Mouse (Mus musculus) intestine, embryonic 14.5 days (tissue): ENCODE measurements at regions not wholly inside any gene's neighbourhood (a gene's known extent, or its start where the extent isn't known, plus 50 kb on each side); places are given as distances from the start of the nearest gene placed in this dataset.
"Not testable (repeated sequence)": the region's sequence is repeated elsewhere in the genome, so short reads cannot be mapped to it uniquely, and the experiment has no call there.

Source experiments
- ATAC-seq: fragments of 200-750 bp; cut with Nextera tagmentation; replicated peaks from 2 replicates; pipeline ENCODE4 v1.8.0; 2017; ENCODE audit warnings: low read depth, moderate number of reproducible peaks, moderate TSS enrichment, moderate library complexity; ENCODE audit not compliant: low FRiP score, low TSS enrichment
- DNase-seq: peaks from one replicate; pipeline ENCODE4 v3.0.0-alpha.2; 2018; ENCODE audit warnings: low spot score
- H3K27ac ChIP-seq: fragments of 300-500 bp; sonication (generic); 2 replicates; pipeline ENCODE4 v1.5.1; 2014; ENCODE audit warnings: low read depth, mild to moderate bottlenecking, control low read depth
- H3K27me3 ChIP-seq: fragments of 300-500 bp; sonication (generic); replicated peaks from 2 replicates; pipeline ENCODE4 v1.6.1; 2014; ENCODE audit warnings: low read length, control low read depth; ENCODE audit not compliant: control insufficient read depth, insufficient read depth
- H3K36me3 ChIP-seq: fragments of 300-500 bp; sonication (generic); 2 replicates; pipeline ENCODE4 v1.6.1; 2014; ENCODE audit warnings: low read length, control low read depth; ENCODE audit not compliant: control insufficient read depth, insufficient read depth
- H3K4me1 ChIP-seq: fragments of 300-500 bp; sonication (generic); replicated peaks from 2 replicates; pipeline ENCODE4 v1.6.1; 2014; ENCODE audit warnings: low read length, control low read depth, mixed read lengths; ENCODE audit not compliant: control insufficient read depth, insufficient read depth
- H3K4me2 ChIP-seq: fragments of 300-500 bp; sonication (generic); 2 replicates; pipeline ENCODE4 v1.6.1; 2014; ENCODE audit warnings: low read length
- H3K4me3 ChIP-seq: fragments of 300-500 bp; sonication (generic); 2 replicates; pipeline ENCODE4 v1.5.1; 2014; ENCODE audit warnings: low read depth, low read length, control low read depth, mixed read lengths
- H3K9ac ChIP-seq: fragments of 300-500 bp; sonication (generic); 2 replicates; pipeline ENCODE4 v1.6.1; 2014; ENCODE audit warnings: mild to moderate bottlenecking, low read length
- H3K9me3 ChIP-seq: fragments of 300-500 bp; sonication (generic); 2 replicates; pipeline ENCODE4 v1.6.1; 2016; ENCODE audit warnings: low read length, control low read depth; ENCODE audit not compliant: control insufficient read depth
- WGBS: fragments of 180-500 bp; shearing (Covaris S2); extraction: QIAGEN DNeasy Blood & Tissue Kit; methylation state at CpG from one replicate; pipeline ENCODE4 v1.1.7; 2014; 5-methylcytosine and 5-hydroxymethylcytosine counted together

DNA sequence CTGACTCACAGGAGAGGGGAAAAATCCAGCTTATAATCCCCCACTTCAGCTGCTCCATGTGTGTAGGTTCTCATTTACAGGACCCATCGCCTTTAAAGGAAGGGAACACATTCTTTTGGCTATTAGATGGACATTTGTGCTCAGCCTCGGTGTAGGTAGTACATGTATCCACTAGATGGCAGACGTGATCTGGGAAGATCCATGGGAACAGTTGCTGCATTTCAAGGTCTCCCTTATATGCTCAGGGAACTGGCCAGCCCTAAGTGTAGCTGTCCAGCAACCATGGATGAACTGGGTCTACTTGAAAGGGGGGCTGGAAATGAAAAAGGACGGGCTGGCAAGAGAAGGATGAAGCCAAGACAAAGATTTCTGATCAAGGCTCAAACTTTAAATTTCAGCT is 124.0 kb downstream of the Akain1 start:
- DNase-seq (peak; percentile 65), ATAC-seq (no peak; the same call in 1 of the 2 replicates)
- H3K27me3 ChIP-seq, result 0 out of 2 replicates have a peak, but pooled peaks cover 2% of the 10 kb centered on the region
- 13% methylated on average over 4 of the region's 4 CpGs for WGBS
- no peak overlapping the region for H3K27ac ChIP-seq
- H3K9ac ChIP-seq, result no peak overlapping the region
- no peak overlapping the region for H3K4me2 ChIP-seq
- peaks cover 5% of the 10 kb centered on the region; the same call in 1 of the 2 replicates for H3K4me1 ChIP-seq
- no peak overlapping the region for H3K4me3 ChIP-seq
- no peaks in the 10 kb centered on the region for H3K9me3 ChIP-seq
- H3K36me3 ChIP-seq, result no peaks in the 10 kb centered on the region

DNA sequence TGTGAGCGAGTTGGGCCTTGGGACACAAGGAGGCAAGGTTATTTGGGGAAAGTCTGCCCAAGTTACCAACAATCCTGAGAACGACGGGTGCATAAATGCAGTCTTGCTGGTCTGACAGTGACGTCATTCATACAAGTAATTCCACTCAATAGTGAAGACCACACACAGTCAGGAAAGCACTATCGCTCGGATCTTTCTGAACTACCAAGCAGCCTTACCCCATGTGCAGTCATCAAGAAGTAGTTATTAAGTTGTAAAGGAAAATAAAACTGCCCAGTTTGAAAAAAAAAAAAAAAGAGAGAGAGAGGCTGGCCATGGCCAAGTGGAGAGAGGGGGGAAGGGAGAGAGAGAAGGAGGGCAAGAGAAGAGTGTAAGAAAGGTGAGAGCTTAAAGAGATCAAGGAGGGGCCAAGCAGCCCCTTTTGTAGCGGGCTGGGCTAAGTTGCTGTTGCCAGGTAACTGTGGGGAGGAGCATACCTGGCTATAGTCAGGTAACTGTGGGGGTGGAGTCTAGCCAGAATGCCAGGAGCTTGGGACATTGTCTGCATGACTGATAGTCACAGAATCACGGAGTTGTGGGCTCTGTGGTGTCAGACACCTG is 132.0 kb downstream of the Akain1 start:
- not testable (repeated sequence) for H3K4me3 ChIP-seq, H3K27ac ChIP-seq, H3K9me3 ChIP-seq, H3K27me3 ChIP-seq, H3K4me1 ChIP-seq, DNase-seq, H3K36me3 ChIP-seq, H3K9ac ChIP-seq, H3K4me2 ChIP-seq
- peak; percentile 73 for ATAC-seq
- 52% methylated on average over 8 of the region's 8 CpGs for WGBS

DNA sequence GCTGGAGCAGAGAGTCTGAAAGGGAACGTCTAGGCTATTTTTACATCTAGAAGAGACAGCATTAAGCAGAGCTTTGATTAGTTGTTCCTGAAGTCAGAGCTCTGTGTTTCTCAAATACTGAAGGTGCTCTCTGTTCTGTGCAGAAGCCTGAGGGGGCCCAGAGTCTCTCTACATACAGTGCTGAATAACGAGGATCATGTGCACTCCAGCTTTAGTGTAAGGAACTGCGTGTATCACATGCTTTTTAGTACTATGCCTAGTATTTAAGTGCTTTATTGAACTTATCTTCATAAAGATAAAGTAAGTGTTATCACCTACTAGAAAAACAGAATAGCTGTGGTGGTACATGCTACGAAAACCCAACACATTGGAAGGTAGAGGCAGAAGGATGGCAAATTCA is 151.4 kb downstream of the Akain1 start:
- no peak overlapping the region for H3K4me2 ChIP-seq
- no peak overlapping the region for H3K27ac ChIP-seq
- no peaks in the 10 kb centered on the region for H3K27me3 ChIP-seq
- H3K9me3 ChIP-seq, result no peaks in the 10 kb centered on the region
- ATAC-seq, result no peak
- no peak for DNase-seq
- no peak overlapping the region for H3K4me3 ChIP-seq
- 52% methylated on average over 4 of the region's 4 CpGs for WGBS
- no peak overlapping the region for H3K9ac ChIP-seq
- no peaks in the 10 kb centered on the region for H3K36me3 ChIP-seq
- H3K4me1 ChIP-seq, result no peaks in the 10 kb centered on the region

DNA sequence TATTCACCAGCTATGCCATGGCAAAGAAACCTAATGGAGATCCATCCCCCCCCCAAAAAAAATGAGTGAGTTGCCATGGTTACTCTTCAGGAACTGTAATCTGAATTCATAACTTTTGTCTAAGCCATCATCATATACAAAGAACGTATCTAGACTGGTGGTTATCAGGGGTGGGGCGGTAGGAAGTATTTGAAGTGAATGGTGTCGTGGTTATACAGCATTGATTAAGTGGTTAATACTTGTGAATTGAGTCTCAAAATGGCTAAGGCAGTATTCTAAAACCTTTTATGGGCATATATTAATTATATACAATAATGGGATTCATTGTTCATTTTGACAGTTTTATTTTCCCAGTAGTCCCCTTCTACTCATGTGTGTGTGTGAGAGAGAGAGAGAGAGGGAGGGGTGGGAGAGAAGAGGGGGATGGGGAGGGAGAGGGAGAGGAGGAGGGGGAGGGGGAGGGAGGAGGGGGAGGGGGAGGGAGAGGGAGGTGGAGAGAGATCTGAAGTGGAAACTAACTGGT is 158.7 kb downstream of the Akain1 start:
- ATAC-seq (no peak), DNase-seq (no peak)
- Histone ChIP-seq H3K27me3 (no peaks in the 10 kb centered on the region), H3K9me3 (no peaks in the 10 kb centered on the region), H3K4me1 (peaks cover 4% of the 10 kb centered on the region; the same call in 1 of the 2 replicates), H3K27ac (no peak overlapping the region), H3K9ac (no peak overlapping the region), H3K4me3 (no peak overlapping the region), H3K36me3 (no peaks in the 10 kb centered on the region), H3K4me2 (no peak overlapping the region)
- 66% methylated on average over 3 of the region's 3 CpGs for WGBS

DNA sequence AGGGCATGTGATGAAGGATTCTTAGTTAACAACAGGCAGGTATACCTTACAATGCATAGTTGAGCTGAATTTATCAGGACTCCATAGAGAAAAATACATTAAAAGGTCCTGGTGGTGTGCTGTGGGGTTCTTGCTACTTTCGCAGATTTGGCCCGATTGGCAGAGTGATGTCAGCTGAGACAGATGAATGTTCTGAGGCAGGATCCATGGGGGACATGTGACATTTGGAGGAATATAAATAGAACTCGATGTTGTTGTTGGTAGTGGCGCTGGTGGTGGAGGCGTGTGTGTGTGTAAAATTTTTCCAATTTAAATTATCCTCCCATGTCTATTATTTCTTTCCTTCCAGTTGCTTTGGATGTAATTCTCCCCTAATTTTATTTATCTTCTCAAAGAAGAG is 159.3 kb downstream of the Akain1 start:
- no peak for ATAC-seq
- H3K27me3 ChIP-seq, result no peaks in the 10 kb centered on the region
- peaks cover 4% of the 10 kb centered on the region; the same call in 1 of the 2 replicates for H3K4me1 ChIP-seq
- H3K36me3 ChIP-seq, result no peaks in the 10 kb centered on the region
- no peak overlapping the region for H3K27ac ChIP-seq
- no peaks in the 10 kb centered on the region for H3K9me3 ChIP-seq
- WGBS, result 91% methylated on average over 5 of the region's 5 CpGs
- H3K4me2 ChIP-seq, result no peak overlapping the region
- H3K9ac ChIP-seq, result no peak overlapping the region
- no peak for DNase-seq
- H3K4me3 ChIP-seq, result no peak overlapping the region

DNA sequence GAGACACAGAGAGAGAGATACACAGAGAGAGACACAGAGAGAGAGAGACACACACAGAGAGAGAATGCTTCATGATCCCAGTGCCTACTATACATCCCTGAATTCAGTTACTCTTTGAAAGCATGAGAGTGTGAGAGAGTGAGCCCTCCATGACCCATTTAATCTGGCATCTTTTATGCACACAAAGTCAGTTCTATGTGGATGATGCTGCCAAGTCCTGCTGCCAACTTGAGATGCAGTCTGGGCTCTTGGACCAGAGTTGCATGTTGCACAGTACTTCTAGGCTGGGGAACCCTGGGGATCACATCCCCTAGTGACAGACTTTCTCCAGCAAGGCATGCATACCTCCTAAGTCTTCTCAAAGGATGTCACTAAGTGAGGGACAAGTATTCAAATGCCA is 164.5 kb downstream of the Akain1 start:
- no peaks in the 10 kb centered on the region for H3K9me3 ChIP-seq
- no peaks in the 10 kb centered on the region for H3K27me3 ChIP-seq
- no peak overlapping the region for H3K27ac ChIP-seq
- no peak for DNase-seq
- peaks cover 4% of the 10 kb centered on the region; the same call in 1 of the 2 replicates for H3K4me1 ChIP-seq
- no peak overlapping the region for H3K4me3 ChIP-seq
- no peak for ATAC-seq
- no peak overlapping the region for H3K4me2 ChIP-seq
- H3K36me3 ChIP-seq, result no peaks in the 10 kb centered on the region
- no peak overlapping the region for H3K9ac ChIP-seq

DNA sequence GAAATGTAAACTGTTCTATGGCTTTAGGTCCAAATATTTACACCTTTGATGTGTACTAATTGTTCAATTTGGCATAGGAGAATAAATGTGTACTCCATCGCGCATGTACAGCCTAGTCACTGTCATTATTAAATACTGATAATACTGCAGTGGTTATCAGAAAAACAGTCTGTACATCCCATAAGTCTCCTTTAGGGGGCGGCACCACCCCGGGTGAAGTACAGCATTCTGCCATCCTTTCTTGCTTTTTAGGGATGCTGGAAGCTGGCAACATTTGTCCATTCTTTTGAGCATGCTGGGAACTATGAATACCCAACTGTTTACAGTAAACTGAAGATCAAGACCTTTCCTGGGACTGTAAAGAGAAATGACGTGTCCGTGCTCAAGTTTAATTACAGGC is 165.6 kb downstream of the Akain1 start:
- no peak for DNase-seq
- ATAC-seq, result no peak
- 65% methylated on average over 6 of the region's 6 CpGs for WGBS

DNA sequence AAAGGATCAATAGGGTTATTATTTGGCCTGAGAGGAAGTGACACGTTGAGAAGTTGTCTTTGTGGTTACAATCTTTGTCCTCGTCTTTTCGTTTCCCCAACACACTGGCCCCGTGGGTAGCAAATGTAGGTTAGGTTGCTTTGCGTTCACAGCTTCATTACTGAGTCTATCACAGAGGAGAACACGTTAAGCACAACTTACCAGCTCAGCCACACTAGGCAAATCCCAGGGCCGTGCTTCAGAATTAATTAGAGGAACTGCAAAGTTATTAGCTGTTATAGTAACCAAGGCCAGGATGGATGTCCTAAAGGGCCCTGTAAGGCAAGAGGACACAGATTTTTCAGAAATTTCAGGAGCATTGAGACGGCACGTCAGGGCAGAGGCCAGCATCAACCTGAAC is 166.3 kb downstream of the Akain1 start:
- Histone ChIP-seq H3K9ac (no peak overlapping the region), H3K27me3 (no peaks in the 10 kb centered on the region), H3K4me1 (no peaks in the 10 kb centered on the region), H3K36me3 (no peaks in the 10 kb centered on the region), H3K27ac (no peak overlapping the region), H3K9me3 (no peaks in the 10 kb centered on the region), H3K4me3 (no peak overlapping the region), H3K4me2 (no peak overlapping the region)
- ATAC-seq (no peak), DNase-seq (no peak)
- WGBS, result 86% methylated on average over 9 of the region's 9 CpGs

More for the DNA sequence above, 165.6 kb downstream of the Akain1 start:
- no peak overlapping the region for H3K4me2 ChIP-seq
- H3K36me3 ChIP-seq, result no peaks in the 10 kb centered on the region
- no peak overlapping the region for H3K9ac ChIP-seq
- no peaks in the 10 kb centered on the region for H3K4me1 ChIP-seq
- no peaks in the 10 kb centered on the region for H3K9me3 ChIP-seq
- no peak overlapping the region for H3K27ac ChIP-seq
- H3K27me3 ChIP-seq, result no peaks in the 10 kb centered on the region
- H3K4me3 ChIP-seq, result no peak overlapping the region

DNA sequence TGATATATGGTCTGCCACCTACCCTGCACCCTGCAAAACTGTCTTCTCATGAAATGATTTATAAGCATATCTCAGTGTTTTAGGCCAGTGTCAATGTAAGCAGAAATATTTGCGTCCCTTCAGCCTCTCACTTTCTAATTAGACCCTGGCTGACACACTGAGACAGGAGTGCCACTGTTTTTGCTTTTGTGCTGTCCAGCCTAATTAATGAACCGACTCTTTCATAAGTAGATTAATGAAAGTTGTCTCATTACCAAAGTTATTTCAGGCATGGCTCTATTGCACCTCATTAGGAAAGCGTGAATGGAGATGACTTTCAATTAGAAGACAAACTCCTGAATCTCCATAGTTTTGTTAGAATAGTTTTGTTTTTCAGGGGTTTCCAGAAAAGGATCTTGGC is 192.3 kb downstream of the Akain1 start:
- Histone ChIP-seq H3K4me1 (no peaks in the 10 kb centered on the region), H3K36me3 (no peaks in the 10 kb centered on the region), H3K9me3 (no peaks in the 10 kb centered on the region), H3K27me3 (no peaks in the 10 kb centered on the region), H3K4me3 (no peak overlapping the region), H3K4me2 (no peak overlapping the region), H3K9ac (no peak overlapping the region), H3K27ac (no peak overlapping the region)
- DNase-seq (no peak), ATAC-seq (no peak)
- 75% methylated on average over 3 of the region's 3 CpGs for WGBS
